Mouse (Mus musculus): ENCODE results near the gene Rnf130.

Gene Rnf130

DNA sequence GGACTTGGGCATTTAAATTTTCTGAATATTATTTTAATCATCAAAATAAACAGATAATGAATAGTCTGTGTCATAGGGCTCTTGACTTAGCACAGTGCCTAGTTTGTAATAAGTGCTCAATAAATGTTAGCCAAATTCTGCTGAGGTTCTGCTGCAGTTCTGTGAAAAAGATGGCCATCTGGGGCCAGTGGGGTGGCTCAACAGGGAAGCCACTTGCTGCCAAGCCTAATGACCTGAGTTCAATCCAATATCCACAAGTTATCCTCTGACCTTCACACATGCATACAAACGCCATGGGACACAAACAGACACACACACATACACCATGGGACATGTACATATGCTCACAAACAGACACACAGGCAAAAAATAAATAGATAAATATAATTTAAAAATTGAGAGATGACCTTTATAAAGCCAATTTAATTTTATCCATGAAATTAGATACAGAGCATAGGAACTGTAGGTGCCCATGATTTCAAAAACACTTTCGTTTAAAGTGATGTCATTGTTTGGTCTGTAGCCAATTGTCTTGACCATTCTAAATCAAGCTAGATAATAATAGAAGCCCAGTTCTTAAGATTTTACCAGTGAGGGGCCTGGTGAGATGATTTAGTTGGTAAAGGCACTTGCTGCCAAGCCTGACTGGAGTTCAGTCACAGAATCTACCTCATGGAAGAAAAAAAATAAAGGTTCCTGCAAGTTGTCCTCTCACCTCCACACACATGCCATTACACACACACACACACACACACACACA lies 75.6 kb downstream of the Rnf130 start:
- ChIA-PET CTCF (no interaction called here), POLR2A (no interaction called here)

DNA sequence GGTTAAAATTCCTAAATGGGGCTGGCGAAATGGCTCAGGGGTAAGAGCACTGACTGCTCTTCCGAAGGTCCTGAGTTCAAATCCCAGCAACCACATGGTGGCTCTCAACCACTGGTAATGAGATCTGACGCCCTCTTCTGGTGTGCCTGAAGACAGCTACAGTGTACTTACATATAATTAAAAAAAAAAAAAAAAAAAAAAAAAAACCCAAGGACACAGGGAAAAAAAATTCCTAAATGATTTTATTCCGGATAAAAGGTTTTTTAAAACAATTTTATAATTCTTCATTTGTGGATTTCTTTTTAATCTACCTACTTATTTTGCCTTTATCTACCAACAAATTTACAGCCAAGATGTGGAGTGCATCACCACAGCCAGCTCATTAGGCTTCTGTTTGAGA lies 76.8 kb downstream of the Rnf130 start:
- POLR2A ChIA-PET, result interaction anchor here in 1 of 4 experiments (0.6 kb wide), 1 partner anchor 13 kb away, joined by 7 read pairs; no protein-coding TSS in a partner anchor
- CTCF ChIA-PET, result interaction anchor here in 1 of 4 experiments (0.8 to 1.3 kb wide), 2 partner anchors 13 to 115 kb away, joined by 3 to 5 read pairs; no protein-coding TSS in a partner anchor

DNA sequence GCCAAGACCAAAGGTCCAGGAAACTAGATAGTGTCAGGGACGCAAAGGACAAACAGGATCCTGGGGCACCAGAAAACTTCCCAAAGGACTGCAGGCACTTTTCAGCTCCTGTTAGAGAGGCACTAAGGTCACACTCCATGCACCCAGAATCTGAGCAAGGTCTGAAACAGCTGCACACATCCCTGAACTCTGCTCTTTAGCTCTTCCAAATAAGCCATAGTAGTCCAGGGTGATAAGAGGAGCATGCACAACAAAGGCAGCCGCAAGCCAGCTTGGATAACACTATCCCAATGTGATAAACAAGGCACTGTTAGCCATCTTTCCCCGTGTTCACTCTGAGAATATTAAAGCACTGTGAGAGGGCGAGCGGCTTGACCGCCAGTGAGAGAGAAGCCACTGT lies 78.9 kb downstream of the Rnf130 start:
- CTCF ChIA-PET, result interaction anchor here in 1 of 4 experiments (1.0 kb wide), 1 partner anchor 11 kb away, joined by 4 read pairs; no protein-coding TSS in a partner anchor
- POLR2A ChIA-PET, result interaction anchor here in 2 of 4 experiments (0.5 to 0.9 kb wide), 2 partner anchors 56 to 311 kb away, joined by 3 to 4 read pairs; no protein-coding TSS in a partner anchor

DNA sequence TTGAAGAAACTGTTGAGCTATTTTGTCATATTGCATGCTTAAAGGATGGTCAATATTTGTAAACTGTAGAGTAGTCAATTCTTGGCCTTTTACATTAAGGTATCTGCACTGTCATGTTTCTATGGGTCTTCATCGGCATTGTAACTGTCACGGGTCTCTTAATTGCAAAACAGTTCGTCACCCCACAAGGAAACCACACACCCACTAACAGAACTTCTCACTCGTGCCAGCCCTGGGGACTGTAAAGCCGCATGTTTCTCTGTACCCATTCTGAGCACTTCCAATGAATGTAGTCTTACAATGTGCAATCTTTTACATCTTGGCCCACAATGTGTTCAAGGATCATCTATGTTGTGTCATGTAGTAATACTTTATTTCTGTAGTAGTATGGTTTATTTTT lies 80.1 kb downstream of the Rnf130 start:
- ChIA-PET POLR2A (no interaction called here), CTCF (no interaction called here)

DNA sequence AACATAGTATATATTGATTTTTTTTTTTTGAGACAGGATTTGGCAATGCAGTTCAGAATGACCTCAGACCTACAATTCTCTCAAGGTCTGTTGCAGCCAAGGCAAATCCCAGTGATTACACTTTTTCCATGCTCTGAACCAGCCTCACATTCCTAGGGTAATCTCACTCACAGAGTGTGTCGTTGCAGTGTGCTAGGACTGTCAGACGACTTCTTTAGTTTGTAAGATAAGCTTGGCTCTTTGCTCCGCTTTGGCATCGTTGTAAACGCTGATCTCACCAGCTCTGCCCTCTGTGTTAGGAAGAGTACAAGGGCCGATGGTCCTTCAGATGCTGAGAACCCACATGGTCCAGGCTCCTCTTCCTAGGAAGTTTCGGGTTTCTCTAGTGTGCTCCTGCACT lies 80.9 kb downstream of the Rnf130 start:
- POLR2A ChIA-PET, result interaction anchor here in 1 of 4 experiments (1.0 kb wide), 1 partner anchor 146 kb away, joined by 3 read pairs; no protein-coding TSS in a partner anchor
- CTCF ChIA-PET, result interaction anchor here in 1 of 4 experiments (0.8 to 1.4 kb wide), 3 partner anchors 8 to 120 kb away, joined by 3 to 4 read pairs (median 4); no protein-coding TSS in a partner anchor

DNA sequence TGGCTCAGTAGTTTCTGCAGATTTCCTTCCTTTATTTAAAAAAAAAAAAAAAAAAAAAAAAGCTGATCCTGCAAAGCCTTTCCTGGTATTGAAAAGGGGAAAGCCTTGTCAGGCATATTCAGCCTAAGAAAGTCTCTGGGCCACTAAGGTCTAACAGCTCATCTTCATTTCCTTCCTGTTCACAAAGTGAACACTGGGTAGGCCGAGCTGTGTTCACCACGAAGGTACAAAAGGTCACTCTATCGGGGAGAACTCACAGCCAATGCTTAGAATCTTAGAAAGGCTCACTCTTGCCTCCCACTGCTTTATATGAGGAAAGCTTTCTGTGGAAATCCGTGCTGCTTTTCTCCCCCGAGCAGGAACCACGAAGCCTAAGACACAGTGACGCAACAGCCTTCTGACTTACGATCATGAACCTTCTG lies 83.7 kb downstream of the Rnf130 start:
- POLR2A ChIA-PET, result interaction anchor here in 3 of 4 experiments (0.6 to 2.1 kb wide), 25 partner anchors 10 to 407 kb away, joined by 3 to 11 read pairs (median 3); partner anchors contain the start of genes Mgat4b (in 2 of the 3), Sqstm1 (in 2 of the 3), Hnrnph1 (in 1 of the 3) and Mrnip (in 1 of the 3)
- CTCF ChIA-PET, result interaction anchor here (0.6 to 1.4 kb wide), 15 partner anchors 10 to 1835 kb away, joined by 3 to 7 read pairs (median 5); no protein-coding TSS in a partner anchor

DNA sequence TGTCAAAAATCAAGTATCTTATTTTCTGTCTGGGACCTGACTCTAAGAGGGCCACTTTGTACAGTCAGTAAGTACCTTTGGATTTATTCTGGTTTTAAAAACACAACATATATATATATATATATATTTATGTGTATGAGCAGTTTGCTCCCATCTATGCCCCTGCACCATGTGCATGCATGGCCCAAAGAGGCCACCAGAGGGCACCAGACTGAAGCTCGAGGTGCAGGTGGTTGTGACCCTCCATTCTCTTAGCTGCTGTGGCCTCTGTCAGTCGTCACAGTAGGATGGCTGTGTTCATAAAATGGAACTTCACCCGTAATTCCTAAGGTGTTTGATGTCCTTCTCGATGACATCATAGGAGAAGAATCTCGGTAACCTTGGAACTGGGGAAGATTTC lies 89.2 kb downstream of the Rnf130 start:
- CTCF ChIA-PET, result interaction anchor here (0.5 to 3.1 kb wide), 69 partner anchors 8 to 708 kb away, joined by 3 to 20 read pairs (median 4); partner anchors contain the start of genes Tbc1d9b (in 2 of the 4), Cby3 (in 1 of the 4) and Mrnip (in 1 of the 4)
- POLR2A ChIA-PET, result interaction anchor here (0.5 to 1.4 kb wide), 13 partner anchors 16 to 264 kb away, joined by 3 to 6 read pairs (median 3); no protein-coding TSS in a partner anchor

DNA sequence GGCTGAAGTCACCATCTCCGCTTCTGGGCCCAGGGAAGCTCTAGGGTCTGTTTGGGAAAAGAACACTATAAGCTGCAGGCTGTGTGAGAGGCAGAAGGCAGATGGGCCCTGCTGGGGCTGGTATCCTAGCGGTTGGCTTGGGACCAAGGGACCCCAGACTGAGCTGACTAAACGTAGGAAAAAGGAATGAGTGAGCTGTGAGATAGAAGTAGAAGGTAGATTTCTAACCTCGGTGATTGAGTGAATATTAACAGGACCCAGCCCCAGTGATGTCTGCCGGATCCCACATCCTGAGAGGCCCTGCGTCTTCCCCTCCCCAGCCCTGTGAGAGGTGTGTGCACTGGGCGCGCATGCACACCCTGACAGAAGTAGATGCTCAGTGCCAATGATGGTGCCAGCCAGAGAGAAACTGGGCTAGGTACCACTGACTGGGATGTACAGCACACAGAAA lies 97.5 kb downstream of the Rnf130 start:
- POLR2A ChIA-PET, result interaction anchor here in 3 of 4 experiments (0.6 to 1.0 kb wide), 3 partner anchors 15 to 87 kb away, joined by 3 to 4 read pairs (median 3); no protein-coding TSS in a partner anchor
- CTCF ChIA-PET, result interaction anchor here in 3 of 4 experiments (0.6 to 2.4 kb wide), 5 partner anchors 8 to 136 kb away, joined by 3 to 15 read pairs (median 4); no protein-coding TSS in a partner anchor

DNA sequence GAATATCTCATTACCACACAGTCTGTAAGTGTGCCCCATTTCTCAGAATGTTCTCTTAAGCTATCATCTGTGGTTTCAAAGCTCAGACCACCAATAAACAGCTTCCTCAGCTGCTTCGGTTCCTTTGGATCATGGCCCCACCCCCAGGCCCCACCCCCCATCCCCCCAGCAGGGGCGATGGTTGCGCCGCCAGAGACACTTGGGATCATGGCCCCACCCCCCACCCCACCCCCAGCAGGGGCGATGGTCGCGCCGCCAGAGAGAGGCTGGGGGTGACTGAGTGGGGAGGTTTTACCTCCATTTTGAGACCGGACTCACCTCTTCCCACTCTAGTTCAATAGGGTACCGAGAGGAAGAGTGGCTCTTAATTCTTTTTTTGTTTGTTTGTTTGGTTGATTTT lies 102.6 kb downstream of the Rnf130 start:
- ChIA-PET CTCF (interaction anchor here (0.6 to 2.2 kb wide), 5 partner anchors 13 to 245 kb away, joined by 3 to 8 read pairs (median 6); no protein-coding TSS in a partner anchor), POLR2A (interaction anchor here in 2 of 4 experiments (0.6 to 1.3 kb wide), 6 partner anchors 10 to 243 kb away, joined by 3 to 5 read pairs (median 4); partner anchors contain the start of gene Mrnip (in 1 of the 2))

DNA sequence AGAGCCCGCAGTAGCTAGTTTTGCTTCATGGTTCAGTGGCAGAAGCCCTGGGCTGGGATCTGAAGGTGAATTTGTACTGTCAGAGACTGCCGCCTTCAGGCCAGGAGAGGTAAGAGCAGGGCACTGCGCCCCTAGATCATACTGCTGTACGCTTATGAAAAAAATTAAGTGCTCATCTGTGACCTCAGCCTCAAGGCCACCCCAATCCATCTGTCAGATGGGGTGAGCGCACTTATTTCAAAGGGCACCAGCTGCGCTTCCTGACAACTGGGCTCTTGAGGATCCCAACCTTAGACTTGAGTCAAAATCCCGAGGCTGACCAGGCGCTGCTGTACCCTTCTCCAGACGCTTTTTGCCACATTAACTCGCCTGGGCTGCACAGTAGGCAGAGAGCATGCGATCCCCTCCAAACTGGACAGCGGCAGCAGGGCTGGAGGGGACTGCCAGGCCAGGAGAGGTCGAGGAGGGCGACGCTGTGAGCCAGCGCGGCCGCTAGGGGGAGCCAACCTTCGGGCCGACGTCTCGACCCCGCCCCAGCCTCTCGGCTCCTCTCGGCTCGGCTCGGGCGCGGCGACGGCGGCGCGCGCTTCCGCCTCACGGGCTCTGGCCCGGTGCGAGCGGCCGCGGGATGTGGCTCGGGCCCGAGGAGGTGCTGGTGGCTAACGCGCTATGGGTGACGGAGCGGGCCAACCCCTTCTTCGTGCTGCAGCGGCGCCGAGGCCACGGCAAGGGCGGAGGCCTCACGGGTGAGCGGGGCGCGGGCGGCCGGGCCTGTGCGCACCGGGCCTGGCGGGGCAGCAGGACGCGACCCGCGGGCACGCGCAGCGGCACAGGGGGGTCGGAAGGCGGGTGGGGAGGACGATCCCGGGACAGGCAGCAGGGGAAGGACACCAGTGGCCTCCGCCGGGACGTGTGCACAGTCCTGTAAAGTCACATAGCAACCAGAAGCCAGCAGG lies 105.9 kb downstream of the Rnf130 start, which contains the start of gene Tbc1d9b:
Gene Tbc1d9b (plus strand): TSS at position 586 of the 956 bp plus-strand sequence.
- CTCF ChIA-PET, result interaction anchor here (0.5 to 3.3 kb wide), 43 partner anchors 9 to 987 kb away, joined by 3 to 53 read pairs (median 3); partner anchors contain the start of genes Mrnip (in 2 of the 4), Maml1 (in 1 of the 4), Mgat4b (in 1 of the 4) and Sqstm1 (in 1 of the 4)
- POLR2A ChIA-PET, result interaction anchor here (0.6 to 2.7 kb wide), 30 partner anchors 9 to 246 kb away, joined by 3 to 17 read pairs (median 3); partner anchors contain the start of genes Mgat4b (in 3 of the 4), Sqstm1 (in 3 of the 4), Hnrnph1 (in 1 of the 4) and Mrnip (in 1 of the 4)

DNA sequence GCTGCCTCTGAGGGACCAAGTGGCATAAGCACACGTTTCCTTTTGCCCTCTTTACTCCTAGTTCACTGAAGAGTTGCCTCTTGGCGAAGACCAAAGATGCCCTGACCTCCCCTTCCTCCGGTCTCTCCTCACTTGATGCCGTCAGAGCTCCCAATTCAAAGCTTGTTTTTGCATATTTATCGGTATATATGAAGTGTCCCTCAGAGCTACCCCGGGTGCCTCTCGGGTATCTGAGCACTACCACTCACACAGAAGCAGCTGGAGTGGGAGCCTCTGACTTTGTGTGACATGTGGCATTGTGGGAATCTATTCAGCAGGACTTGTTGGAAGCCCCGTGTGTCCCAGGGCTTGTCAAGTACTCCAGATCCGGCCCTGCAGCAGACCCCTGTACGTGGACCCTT lies 106.7 kb downstream of the Rnf130 start:
- ChIA-PET CTCF (interaction anchor here (0.5 to 3.3 kb wide), 16 partner anchors 17 to 987 kb away, joined by 3 to 53 read pairs (median 4); partner anchors contain the start of gene Maml1 (in 1 of the 4)), POLR2A (interaction anchor here (0.7 to 2.7 kb wide), 25 partner anchors 9 to 290 kb away, joined by 3 to 17 read pairs (median 3); partner anchors contain the start of genes Mgat4b (in 3 of the 4), Sqstm1 (in 3 of the 4), Hnrnph1 (in 1 of the 4) and Mrnip (in 1 of the 4))

DNA sequence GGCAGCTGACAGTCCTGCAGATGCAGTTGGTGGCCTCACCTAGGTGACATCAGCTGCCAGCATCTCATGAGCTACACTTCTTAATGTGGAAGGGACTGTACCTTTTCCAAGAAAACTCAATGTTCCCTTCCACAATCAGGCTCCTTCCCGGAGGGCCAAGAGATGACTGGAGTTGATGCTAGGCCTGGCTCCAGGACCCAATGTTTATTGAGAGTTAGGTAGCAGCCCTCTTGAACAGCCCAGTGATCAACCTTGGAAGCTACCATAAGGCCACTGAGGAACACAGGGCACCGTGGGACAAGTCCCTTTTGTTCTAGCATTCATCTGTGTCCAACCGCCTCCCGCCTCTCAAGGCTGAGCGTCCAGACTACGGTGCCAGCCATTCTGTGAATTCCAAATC lies 107.1 kb downstream of the Rnf130 start:
- POLR2A ChIA-PET, result interaction anchor here (0.6 to 2.7 kb wide), 24 partner anchors 8 to 290 kb away, joined by 3 to 17 read pairs (median 3); partner anchors contain the start of genes Mgat4b (in 3 of the 4), Sqstm1 (in 3 of the 4), Hnrnph1 (in 1 of the 4) and Mrnip (in 1 of the 4)

DNA sequence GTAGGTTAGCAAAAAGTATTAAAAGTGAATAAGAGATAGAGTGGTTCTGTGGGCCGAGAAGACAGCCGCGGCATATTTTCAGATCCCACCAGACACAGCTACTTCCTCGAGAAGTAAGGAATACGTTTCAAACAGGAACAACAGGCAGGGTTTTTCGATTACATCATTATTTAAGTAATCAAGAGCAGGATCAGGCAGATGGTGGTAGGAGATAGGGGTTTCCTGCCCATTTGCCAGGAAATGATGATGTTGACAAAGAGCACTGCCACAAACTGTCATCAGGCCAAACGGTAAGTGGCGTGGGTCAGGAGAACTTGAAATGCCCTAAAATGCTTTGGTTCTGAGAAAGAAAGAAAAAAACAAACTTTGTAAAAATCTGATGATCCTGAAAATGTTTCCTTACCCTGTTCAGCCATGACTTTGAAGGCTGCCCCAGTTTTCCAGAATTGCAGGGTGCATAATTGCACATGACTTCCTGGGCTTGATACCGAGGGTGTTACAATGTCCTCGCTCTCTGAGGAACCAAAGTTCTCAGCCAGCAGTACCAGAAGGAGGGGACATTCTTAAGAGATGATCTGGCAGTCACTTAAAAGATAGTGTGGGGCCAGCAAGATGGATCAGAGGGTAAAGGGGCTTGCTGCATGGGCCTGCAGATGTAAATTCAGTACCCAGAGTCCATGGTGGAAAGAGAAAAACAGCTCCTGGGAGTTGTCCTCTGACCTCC lies 109.2 kb downstream of the Rnf130 start:
- ChIA-PET POLR2A (interaction anchor here in 3 of 4 experiments (0.8 to 1.3 kb wide), 4 partner anchors 10 to 91 kb away, joined by 3 read pairs; no protein-coding TSS in a partner anchor), CTCF (no interaction called here)

More for the DNA sequence above, 107.1 kb downstream of the Rnf130 start:
- CTCF ChIA-PET, result interaction anchor here (0.5 to 3.3 kb wide), 16 partner anchors 18 to 988 kb away, joined by 3 to 53 read pairs (median 4); partner anchors contain the start of gene Maml1 (in 1 of the 4)

DNA sequence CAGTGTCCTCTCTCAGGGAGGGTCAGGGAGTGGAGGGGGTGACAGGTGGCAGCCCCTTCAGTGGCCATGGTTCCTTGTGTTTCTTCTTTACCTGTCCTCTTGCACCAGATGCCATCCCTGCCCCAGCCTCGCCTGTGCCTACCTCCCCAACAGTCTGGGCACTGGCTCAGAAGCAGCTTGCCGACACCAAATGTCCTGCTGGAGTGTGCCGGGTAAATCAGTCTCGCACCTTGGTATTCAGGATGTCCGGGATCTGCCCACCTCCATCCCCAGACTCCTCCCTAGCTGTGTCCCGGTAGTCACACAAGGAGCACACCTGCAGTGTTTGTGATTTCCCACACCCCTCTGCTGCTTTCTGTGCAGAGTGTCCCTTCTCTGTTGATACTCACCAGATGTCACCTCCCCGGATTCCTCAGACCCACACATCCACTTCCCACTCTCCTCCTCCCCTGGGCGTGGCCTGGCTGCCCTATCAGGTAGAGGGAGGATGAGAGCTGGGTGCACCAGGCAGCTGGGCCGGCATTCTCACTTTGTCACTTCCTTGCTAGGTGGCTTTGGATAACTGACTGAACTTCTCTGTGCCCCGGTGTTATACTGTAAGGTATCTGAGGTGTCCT lies 113.2 kb downstream of the Rnf130 start:
- ChIA-PET POLR2A (interaction anchor here in 3 of 4 experiments (0.6 to 1.9 kb wide), 11 partner anchors 9 to 253 kb away, joined by 3 to 9 read pairs (median 3); partner anchors contain the start of genes Mgat4b (in 3 of the 3), Sqstm1 (in 3 of the 3) and Mrnip (in 1 of the 3)), CTCF (interaction anchor here in 2 of 4 experiments (0.6 to 1.8 kb wide), 2 partner anchors 152 to 155 kb away, joined by 3 to 5 read pairs; no protein-coding TSS in a partner anchor)

DNA sequence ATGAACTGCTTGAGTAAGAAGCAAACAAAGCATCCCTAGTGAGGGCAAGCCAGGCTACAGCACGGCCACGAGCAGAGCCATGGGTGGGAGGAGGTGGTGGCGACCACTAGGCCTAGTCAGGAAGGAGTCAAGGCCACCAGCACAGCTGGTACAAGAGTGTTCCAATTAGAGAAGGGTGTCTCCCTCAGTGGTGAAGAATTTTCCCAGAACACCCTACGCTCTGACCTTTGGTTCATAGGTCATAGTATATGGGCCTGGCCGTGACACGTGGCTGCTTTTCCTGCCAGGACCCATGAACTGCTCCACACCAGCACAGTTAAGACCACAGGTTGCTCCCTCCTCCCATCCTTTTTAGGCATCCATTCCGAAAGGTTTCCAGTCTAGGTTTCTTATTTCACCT lies 114.4 kb downstream of the Rnf130 start:
- POLR2A ChIA-PET, result interaction anchor here in 3 of 4 experiments (0.5 to 1.9 kb wide), 10 partner anchors 9 to 367 kb away, joined by 3 to 9 read pairs (median 4); partner anchors contain the start of genes Mgat4b (in 3 of the 3), Sqstm1 (in 3 of the 3), Mrnip (in 2 of the 3) and Tbc1d9b (in 1 of the 3)
- CTCF ChIA-PET, result interaction anchor here in 1 of 4 experiments (1.2 to 1.8 kb wide), 3 partner anchors 9 to 268 kb away, joined by 3 to 5 read pairs (median 3); no protein-coding TSS in a partner anchor
